18 mouse cellular contexts compared by ENCODE assay signal in the genomic region with DNA sequence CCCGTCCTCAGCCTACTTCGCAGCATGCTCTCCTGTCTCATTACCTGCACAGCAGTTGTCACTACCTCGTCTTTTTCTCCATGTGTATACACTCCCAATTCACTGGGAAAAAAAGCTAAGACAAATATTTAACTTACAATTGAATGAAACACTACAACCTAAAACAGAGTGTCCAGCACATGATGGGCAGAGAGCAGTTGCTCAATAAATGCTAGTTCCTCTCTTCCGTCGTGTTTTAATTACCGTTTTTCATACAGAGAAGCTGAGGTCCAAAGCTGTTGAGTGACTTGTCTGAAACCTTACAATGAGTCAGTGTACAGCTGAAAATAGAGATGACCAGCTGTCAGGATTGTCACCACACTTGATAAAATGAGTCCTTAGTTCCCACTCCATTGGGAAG. TPM values are rescaled to one million over a fixed set of nuclear protein-coding genes. Genes with fewer than 3 reads are reported as not detected.
DNase-seq lines count a peak whose midpoint lies in the region; ATAC-seq and TF ChIP-seq lines count a peak whose summit lies in the region.
"Had no signal": no experiment of that assay in that cellular context is flagged by ENCODE, and none has a peak within 500 bp of the region (broad histone marks: within the 10 kb centered on the region; RNA-seq: fewer than 3 reads in every experiment).

No protein-coding gene starts in this region.

- no peak overlapping the region for H3K4me3 ChIP-seq in lung, adult 2 months (replicated peaks; ENCODE audit: extremely low read depth, low read depth, low read length)
- no peak overlapping the region for H3K4me3 ChIP-seq in bone marrow macrophage, adult 2 months (ENCODE audit: insufficient read depth, low read length)
- no peak overlapping the region for H3K4me3 ChIP-seq in layer of hippocampus, adult 2 months
- H3K4me3 ChIP-seq: embryonic facial prominence, embryonic 13.5 days; forebrain, embryonic 12.5 days; heart, adult 2 months; hindbrain, embryonic 15.5 days had no signal

- TF ChIP-seq CTCF in lung, adult 2 months (IDR thresholded peaks at IDR 0.05; ENCODE audit: insufficient read depth, low read length), result no peak
- TF ChIP-seq CTCF in bone marrow macrophage, adult 2 months (IDR thresholded peaks at IDR 0.05; ENCODE audit: low read depth, low read length), result no peak
- no peak for TF ChIP-seq CTCF in layer of hippocampus, adult 2 months (conservative IDR thresholded peaks at IDR 0.05)

- DNase-seq in lung, postnatal 25 days (ENCODE audit: low spot score), result peak; percentile 66
- no peak for DNase-seq in lung, adult 2 months
- DNase-seq in layer of hippocampus, adult 2 months (ENCODE audit: low spot score in 2 of 2), result no peak
- DNase-seq in right cerebral cortex, postnatal 4 days, result no peak
- DNase-seq: adrenal gland, adult 2 months; adrenal gland, postnatal 36 days; cerebellum, adult 18-20 months; cerebellum, adult 9-11 months; cerebellum, postnatal 36 days; gastrocnemius, postnatal 10 days; heart, adult 2 months; heart, postnatal 36 days had no signal

- peak overlapping the region; percentile 85 for H3K27ac ChIP-seq in bone marrow macrophage, adult 2 months (ENCODE audit: insufficient read depth, low read depth, low read length)
- no peak overlapping the region for H3K27ac ChIP-seq in layer of hippocampus, adult 2 months
- H3K27ac ChIP-seq: embryonic facial prominence, embryonic 13.5 days; forebrain, embryonic 12.5 days; heart, adult 2 months; hindbrain, embryonic 15.5 days had no signal

- no peak for TF ChIP-seq POLR2A in lung, adult 2 months (IDR thresholded peaks at IDR 0.05; ENCODE audit: borderline replicate concordance, extremely low read depth, low read depth, low read length)
- TF ChIP-seq POLR2A in bone marrow macrophage, adult 2 months (IDR thresholded peaks at IDR 0.05; ENCODE audit: borderline replicate concordance, low read depth, low read length), result no peak

- peaks cover 4% of the 10 kb centered on the region; the same call in 1 of the 2 replicates for H3K4me1 ChIP-seq in lung, adult 2 months (ENCODE audit: control insufficient read depth, insufficient read depth, low read length)
- peaks cover 66% of the 10 kb centered on the region for H3K4me1 ChIP-seq in bone marrow macrophage, adult 2 months (ENCODE audit: control insufficient read depth, insufficient read depth, low read length)
- H3K4me1 ChIP-seq: forebrain, embryonic 12.5 days; hindbrain, embryonic 15.5 days had no signal

- peak; percentile 42 for ATAC-seq in megakaryocyte, adult 5-6 weeks (ENCODE audit: poor library complexity, severe bottlenecking)
- ATAC-seq: forebrain, embryonic 16.5 days had no signal

- WGBS in lung, adult 2 months, result 62% methylated on average over 6 of the region's 6 CpGs

RNA-seq across cellular contexts. Expression of gene Tmed10, which starts 6.9 kb away (rescaled TPM):
- polyA plus RNA-seq in lung, adult 2 months (2012; rRNA removed), result 227 and 239 TPM in 2 replicates
- polyA plus RNA-seq in bone marrow macrophage, adult 2 months (2012; ENCODE audit: insufficient read depth, insufficient read length, missing spikeins), result 291 and 303 TPM in 2 replicates
- 297 and 300 TPM in 2 replicates for total RNA-seq in megakaryocyte, adult 5-6 weeks (2015)
- 128 and 157 TPM in 2 replicates for total RNA-seq in megakaryocyte, adult 5-6 weeks (2017)
- total RNA-seq in layer of hippocampus, adult 2 months (2021), result 100 to 1,000 TPM; 156 to 166 TPM

RNA-seq across cellular contexts. Expression of gene Nek9, which starts 42.4 kb away (rescaled TPM):
- polyA plus RNA-seq in lung, adult 2 months (2012; rRNA removed), result 32.7 and 39.7 TPM in 2 replicates
- polyA plus RNA-seq in bone marrow macrophage, adult 2 months (2012; ENCODE audit: insufficient read depth, insufficient read length, missing spikeins), result 46.6 and 52.4 TPM in 2 replicates
- total RNA-seq in megakaryocyte, adult 5-6 weeks (2015), result 40.9 TPM in 2 replicates
- total RNA-seq in megakaryocyte, adult 5-6 weeks (2017), result 25.1 and 27.9 TPM in 2 replicates
- 10 to 100 TPM; 34.2 to 35.5 TPM for total RNA-seq in layer of hippocampus, adult 2 months (2021)
